Mouse (Mus musculus) liver, embryonic 16.5 days (tissue): Measurements from ENCODE around the gene Zfp954. TPM values are rescaled to one million over a fixed set of nuclear protein-coding genes. Genes with fewer than 3 reads are reported as not detected.

Source experiments
- polyA plus RNA-seq: library from polyadenylated mRNA; unstranded; fragments of >200 nt; fragmentation: Nextera tagmentation; extraction: Ambion mirVana; gene quantifications from 2 replicates; pipeline ENCODE4 v1.2.1, GENCODE M21; 2015

The Zfp954 gene
- polyA plus RNA-seq, 1 experiment from 2014 or later = 4.2 TPM

Other genes with a start within 250 kb of the Zfp954 start
- not detected in 2 replicates for gene Aurkc, start 126.2 kb downstream of the Zfp954 start, polyA plus RNA-seq
- 0.32 and 0.35 TPM in 2 replicates for gene Zfp773, start 15.3 kb upstream of the Zfp954 start, polyA plus RNA-seq
- gene Zfp418, start 49.8 kb upstream of the Zfp954 start, polyA plus RNA-seq = 0.30 and 0.37 TPM in 2 replicates
- gene Zfp772, start 88.5 kb upstream of the Zfp954 start, polyA plus RNA-seq = 1.1 and 1.2 TPM in 2 replicates
- 0.21 TPM in 1 of 2 replicates, not detected in the other for gene Vmn2r29, start 125.8 kb upstream of the Zfp954 start, polyA plus RNA-seq
- 0.69 and 0.79 TPM in 2 replicates for gene Gm45844, start 156.8 kb upstream of the Zfp954 start, polyA plus RNA-seq
- gene Clcn4, start 179.4 kb upstream of the Zfp954 start, polyA plus RNA-seq = 12.8 and 13.2 TPM in 2 replicates
- not detected in 2 replicates for gene Vmn2r30, start 216.1 kb upstream of the Zfp954 start, polyA plus RNA-seq